Mouse (Mus musculus): Measurements from ENCODE around the gene Apba3. TPM values are rescaled to one million over a fixed set of nuclear protein-coding genes. Genes with fewer than 3 reads are reported as not detected.
A peak's percentile ranks its signal among the peaks of the same experiment; 100 is the strongest.

Gene Apba3
- polyA plus RNA-seq, 1 experiment from 2014 or later = 55.0 TPM

- Histone ChIP-seq H3K27ac (ENCODE audit: low read depth, low read length) (no peak overlapping the region), H3K9me3 (ENCODE audit: control insufficient read depth, low read length) (no peaks in the 10 kb centered on the region), H3K27me3 (replicated peaks; ENCODE audit: control insufficient read depth, insufficient read depth, low read length) (peaks cover 54% of the 10 kb centered on the region), H3K36me3 (ENCODE audit: control insufficient read depth, insufficient read depth, low read length) (no peaks in the 10 kb centered on the region), H3K4me2 (no peak overlapping the region), H3K4me3 (ENCODE audit: low read depth, low read length) (no peak overlapping the region), H3K4me1 (replicated peaks; ENCODE audit: control insufficient read depth, insufficient read depth, low read length) (0 out of 2 replicates have a peak, but pooled peaks cover 6% of the 10 kb centered on the region), H3K9ac (ENCODE audit: low read depth, low read length) (no peak overlapping the region)
- DNase-seq (ENCODE audit: low spot score) (peak; percentile 84), ATAC-seq (replicated peaks; ENCODE audit: low FRiP score) (peak; percentile 57; the same call in 1 of the 2 replicates)
- 8% methylated on average over 17 of the region's 17 CpGs for WGBS
These were observed 22.2 kb upstream of the Apba3 start for GRCm38 (mm10) chr10:81244595-81244994.

GRCm38 (mm10) chr10:81245166-81245565 lies 21.6 kb upstream of the Apba3 start:
- ATAC-seq (replicated peaks; ENCODE audit: low FRiP score) = no peak
- H3K4me2 ChIP-seq = no peak overlapping the region
- no peak overlapping the region for H3K4me3 ChIP-seq (ENCODE audit: low read depth, low read length)
- H3K36me3 ChIP-seq (ENCODE audit: control insufficient read depth, insufficient read depth, low read length) = no peaks in the 10 kb centered on the region
- H3K27ac ChIP-seq (ENCODE audit: low read depth, low read length) = no peak overlapping the region
- H3K27me3 ChIP-seq (replicated peaks; ENCODE audit: control insufficient read depth, insufficient read depth, low read length) = peaks cover 48% of the 10 kb centered on the region
- 83% methylated on average over 6 of the region's 6 CpGs for WGBS
- H3K9me3 ChIP-seq (ENCODE audit: control insufficient read depth, low read length) = no peaks in the 10 kb centered on the region
- 0 out of 2 replicates have a peak, but pooled peaks cover 6% of the 10 kb centered on the region for H3K4me1 ChIP-seq (replicated peaks; ENCODE audit: control insufficient read depth, insufficient read depth, low read length)
- no peak overlapping the region for H3K9ac ChIP-seq (ENCODE audit: low read depth, low read length)
- DNase-seq (ENCODE audit: low spot score) = no peak

- WGBS = 98% methylated on average over 2 of the region's 2 CpGs
- H3K4me3 ChIP-seq (ENCODE audit: low read depth, low read length) = no peak overlapping the region
- peaks cover 48% of the 10 kb centered on the region for H3K27me3 ChIP-seq (replicated peaks; ENCODE audit: control insufficient read depth, insufficient read depth, low read length)
- H3K4me1 ChIP-seq (replicated peaks; ENCODE audit: control insufficient read depth, insufficient read depth, low read length) = 0 out of 2 replicates have a peak, but pooled peaks cover 6% of the 10 kb centered on the region
- H3K4me2 ChIP-seq = no peak overlapping the region
- H3K27ac ChIP-seq (ENCODE audit: low read depth, low read length) = no peak overlapping the region
- H3K9me3 ChIP-seq (ENCODE audit: control insufficient read depth, low read length) = no peaks in the 10 kb centered on the region
- DNase-seq (ENCODE audit: low spot score) = no peak
- no peaks in the 10 kb centered on the region for H3K36me3 ChIP-seq (ENCODE audit: control insufficient read depth, insufficient read depth, low read length)
- no peak overlapping the region for H3K9ac ChIP-seq (ENCODE audit: low read depth, low read length)
- no peak for ATAC-seq (replicated peaks; ENCODE audit: low FRiP score)
These were observed 19.0 kb upstream of the Apba3 start for GRCm38 (mm10) chr10:81247804-81248203.

- DNase-seq (ENCODE audit: low spot score) (no peak), ATAC-seq (replicated peaks; ENCODE audit: low FRiP score) (no peak; the same call in 1 of the 2 replicates)
- 69% methylated on average over 8 of the region's 8 CpGs for WGBS
- peaks cover 54% of the 10 kb centered on the region for H3K27me3 ChIP-seq (replicated peaks; ENCODE audit: control insufficient read depth, insufficient read depth, low read length)
- H3K4me3 ChIP-seq (ENCODE audit: low read depth, low read length) = no peak overlapping the region
- H3K36me3 ChIP-seq (ENCODE audit: control insufficient read depth, insufficient read depth, low read length) = no peaks in the 10 kb centered on the region
- no peaks in the 10 kb centered on the region for H3K9me3 ChIP-seq (ENCODE audit: control insufficient read depth, low read length)
- H3K27ac ChIP-seq (ENCODE audit: low read depth, low read length) = no peak overlapping the region
- H3K9ac ChIP-seq (ENCODE audit: low read depth, low read length) = no peak overlapping the region
- H3K4me1 ChIP-seq (replicated peaks; ENCODE audit: control insufficient read depth, insufficient read depth, low read length) = 0 out of 2 replicates have a peak, but pooled peaks cover 6% of the 10 kb centered on the region
- H3K4me2 ChIP-seq = no peak overlapping the region
These were observed 17.3 kb upstream of the Apba3 start for GRCm38 (mm10) chr10:81249442-81249841.

- no peak for DNase-seq (ENCODE audit: low spot score)
- no peak for ATAC-seq (replicated peaks; ENCODE audit: low FRiP score)
These were observed 14.0 kb upstream of the Apba3 start, which contains the start of gene Matk for GRCm38 (mm10) chr10:81252424-81253419. Matk (plus strand) TSS chr10:81252935.

GRCm38 (mm10) chr10:81254886-81255285 lies 11.9 kb upstream of the Apba3 start:
- DNase-seq (ENCODE audit: low spot score) (no peak), ATAC-seq (replicated peaks; ENCODE audit: low FRiP score) (no peak)
- Histone ChIP-seq H3K36me3 (ENCODE audit: control insufficient read depth, insufficient read depth, low read length) (no peaks in the 10 kb centered on the region), H3K4me2 (no peak overlapping the region), H3K27me3 (replicated peaks; ENCODE audit: control insufficient read depth, insufficient read depth, low read length) (peaks cover 87% of the 10 kb centered on the region), H3K27ac (ENCODE audit: low read depth, low read length) (no peak overlapping the region), H3K9ac (ENCODE audit: low read depth, low read length) (no peak overlapping the region), H3K9me3 (ENCODE audit: control insufficient read depth, low read length) (no peaks in the 10 kb centered on the region), H3K4me3 (ENCODE audit: low read depth, low read length) (no peak overlapping the region), H3K4me1 (replicated peaks; ENCODE audit: control insufficient read depth, insufficient read depth, low read length) (peaks cover 10% of the 10 kb centered on the region)
- WGBS = 34% methylated on average over 1 of the region's 1 CpGs

More at GRCm38 (mm10) chr10:81252424-81253419, 14.0 kb upstream of the Apba3 start, which contains the start of gene Matk:
- Histone ChIP-seq H3K4me3 (ENCODE audit: low read depth, low read length) (no peak within 1 kb of the TSS), H3K4me1 (replicated peaks; ENCODE audit: control insufficient read depth, insufficient read depth, low read length) (peaks cover 12% of the 10 kb centered on the region), H3K27ac (ENCODE audit: low read depth, low read length) (no peak within 1 kb of the TSS), H3K27me3 (replicated peaks; ENCODE audit: control insufficient read depth, insufficient read depth, low read length) (peaks cover 66% of the 10 kb centered on the region), H3K4me2 (no peak within 1 kb of the TSS), H3K9me3 (ENCODE audit: control insufficient read depth, low read length) (no peaks in the 10 kb centered on the region), H3K9ac (ENCODE audit: low read depth, low read length) (no peak within 1 kb of the TSS), H3K36me3 (ENCODE audit: control insufficient read depth, insufficient read depth, low read length) (no peaks in the 10 kb centered on the region)
- WGBS = 17% methylated on average over 44 of the region's 44 CpGs

GRCm38 (mm10) chr10:81257158-81258039 lies 9.4 kb upstream of the Apba3 start:
- ATAC-seq (replicated peaks; ENCODE audit: low FRiP score) = no peak

GRCm38 (mm10) chr10:81259225-81259884 lies 7.4 kb upstream of the Apba3 start:
- Histone ChIP-seq H3K27me3 (replicated peaks; ENCODE audit: control insufficient read depth, insufficient read depth, low read length) (peaks cover 54% of the 10 kb centered on the region), H3K9ac (ENCODE audit: low read depth, low read length) (no peak overlapping the region), H3K4me2 (no peak overlapping the region), H3K27ac (ENCODE audit: low read depth, low read length) (no peak overlapping the region), H3K4me1 (replicated peaks; ENCODE audit: control insufficient read depth, insufficient read depth, low read length) (peaks cover 10% of the 10 kb centered on the region), H3K36me3 (ENCODE audit: control insufficient read depth, insufficient read depth, low read length) (peaks cover 14% of the 10 kb centered on the region), H3K9me3 (ENCODE audit: control insufficient read depth, low read length) (no peaks in the 10 kb centered on the region), H3K4me3 (ENCODE audit: low read depth, low read length) (no peak overlapping the region)
- 43% methylated on average over 21 of the region's 21 CpGs for WGBS
- ATAC-seq (replicated peaks; ENCODE audit: low FRiP score) = no peak
- DNase-seq (ENCODE audit: low spot score) = no peak

More at GRCm38 (mm10) chr10:81257158-81258039, 9.4 kb upstream of the Apba3 start:
- Histone ChIP-seq H3K9me3 (ENCODE audit: control insufficient read depth, low read length) (no peaks in the 10 kb centered on the region), H3K36me3 (ENCODE audit: control insufficient read depth, insufficient read depth, low read length) (peaks cover 4% of the 10 kb centered on the region; the same call in 1 of the 2 replicates), H3K27ac (ENCODE audit: low read depth, low read length) (no peak overlapping the region), H3K4me2 (peak overlapping the region; percentile 63), H3K27me3 (replicated peaks; ENCODE audit: control insufficient read depth, insufficient read depth, low read length) (peaks cover 74% of the 10 kb centered on the region), H3K4me3 (ENCODE audit: low read depth, low read length) (peak overlapping the region; percentile 43), H3K4me1 (replicated peaks; ENCODE audit: control insufficient read depth, insufficient read depth, low read length) (peaks cover 10% of the 10 kb centered on the region), H3K9ac (ENCODE audit: low read depth, low read length) (0 out of 2 replicates have a peak overlapping the region, but pooled peaks have one; percentile 26)
- WGBS = 3% methylated on average over 62 of the region's 62 CpGs
- DNase-seq (ENCODE audit: low spot score) = no peak

All from liver, embryonic 11.5 days (tissue).